Mouse (Mus musculus) liver, embryonic 18 days (tissue): ENCODE results near the gene Olfr149. TPM values are rescaled to one million over a fixed set of nuclear protein-coding genes. Genes with fewer than 3 reads are reported as not detected.

Experiments used
- polyA plus RNA-seq: library from polyadenylated mRNA; depleted of rRNA; stranded (reverse); fragments of >200 nt; gene quantifications from 2 replicates; pipeline ENCODE4 v1.2.3, GENCODE M21; 2012; rRNA removed

The Olfr149 gene
- polyA plus RNA-seq: not detected in 2 replicates

GRCm38 (mm10) chr9:39707017-39707416, at the start of gene Olfr149:
Olfr149 (minus strand) TSS chr9:39707117.

GRCm38 (mm10) chr9:39745949-39746348, 39.0 kb upstream of the Olfr149 start, which contains the start of gene Olfr967:
Olfr967 (plus strand) TSS chr9:39746249.

GRCm38 (mm10) chr9:39730678-39731077, 23.8 kb upstream of the Olfr149 start, which contains the start of gene Olfr150:
Olfr150 (plus strand) TSS chr9:39730978.

GRCm38 (mm10) chr9:39711053-39711452, 4.1 kb upstream of the Olfr149 start, which contains the start of gene Olfr965:
Olfr965 (plus strand) TSS chr9:39711353.

GRCm38 (mm10) chr9:39666905-39667304, 40.0 kb downstream of the Olfr149 start, which contains the start of gene Olfr963:
Olfr963 (plus strand) TSS chr9:39667205.

Other genes with a start within 250 kb of the Olfr149 start
- not detected in 2 replicates for gene Olfr955, start 235.2 kb downstream of the Olfr149 start, polyA plus RNA-seq
- not detected in 2 replicates for gene Olfr44, start 213.1 kb downstream of the Olfr149 start, polyA plus RNA-seq
- not detected in 2 replicates for gene Olfr957, start 191.3 kb downstream of the Olfr149 start, polyA plus RNA-seq
- not detected in 2 replicates for gene Olfr958, start 153.1 kb downstream of the Olfr149 start, polyA plus RNA-seq
- not detected in 2 replicates for gene Olfr959, start 131.5 kb downstream of the Olfr149 start, polyA plus RNA-seq
- 0.91 and 1.0 TPM in 2 replicates for gene AW551984, start 102.7 kb downstream of the Olfr149 start, polyA plus RNA-seq
- not detected in 2 replicates for gene Olfr148, start 96.5 kb downstream of the Olfr149 start, polyA plus RNA-seq
- not detected in 2 replicates for gene Olfr960, start 85.7 kb downstream of the Olfr149 start, polyA plus RNA-seq
- gene Olfr961, start 62.0 kb downstream of the Olfr149 start, polyA plus RNA-seq: not detected in 2 replicates
- not detected in 2 replicates for gene Olfr963, start 39.9 kb downstream of the Olfr149 start, polyA plus RNA-seq
- gene Olfr965, start 4.2 kb upstream of the Olfr149 start, polyA plus RNA-seq: not detected in 2 replicates
- gene Olfr150, start 23.9 kb upstream of the Olfr149 start, polyA plus RNA-seq: not detected in 2 replicates
- gene Olfr967, start 39.1 kb upstream of the Olfr149 start, polyA plus RNA-seq: not detected in 2 replicates
- not detected in 2 replicates for gene Olfr968, start 76.1 kb upstream of the Olfr149 start, polyA plus RNA-seq
- not detected in 2 replicates for gene Olfr969, start 83.8 kb upstream of the Olfr149 start, polyA plus RNA-seq
- gene Olfr970, start 101.7 kb upstream of the Olfr149 start, polyA plus RNA-seq: not detected in 2 replicates
- not detected in 2 replicates for gene Olfr971, start 129.8 kb upstream of the Olfr149 start, polyA plus RNA-seq
- gene Olfr972, start 159.3 kb upstream of the Olfr149 start, polyA plus RNA-seq: not detected in 2 replicates
- gene Olfr229, start 200.2 kb upstream of the Olfr149 start, polyA plus RNA-seq: not detected in 2 replicates
- not detected in 2 replicates for gene Olfr974, start 230.4 kb upstream of the Olfr149 start, polyA plus RNA-seq
- not detected in 2 replicates for gene Olfr975, start 244.9 kb upstream of the Olfr149 start, polyA plus RNA-seq